Mouse (Mus musculus) activated CD4-positive, CD25-positive, alpha-beta regulatory T cell, adult 4 months (primary cell): ENCODE results near the gene Cnksr3. TPM values are rescaled to one million over a fixed set of nuclear protein-coding genes. Genes with fewer than 3 reads are reported as not detected.

Experiments
- ATAC-seq: one replicate; pipeline ENCODE4 v1.8.0; 2017
- polyA plus RNA-seq, 2 experiments: library from polyadenylated mRNA; unstranded; fragments of 100-300 nt; shearing (Covaris generic); gene quantifications; one replicate each; pipeline ENCODE4 v1.2.1; 2017

Cnksr3 gene
- polyA plus RNA-seq: 1 to 10 TPM; 3.2 to 3.6 TPM

DNA sequence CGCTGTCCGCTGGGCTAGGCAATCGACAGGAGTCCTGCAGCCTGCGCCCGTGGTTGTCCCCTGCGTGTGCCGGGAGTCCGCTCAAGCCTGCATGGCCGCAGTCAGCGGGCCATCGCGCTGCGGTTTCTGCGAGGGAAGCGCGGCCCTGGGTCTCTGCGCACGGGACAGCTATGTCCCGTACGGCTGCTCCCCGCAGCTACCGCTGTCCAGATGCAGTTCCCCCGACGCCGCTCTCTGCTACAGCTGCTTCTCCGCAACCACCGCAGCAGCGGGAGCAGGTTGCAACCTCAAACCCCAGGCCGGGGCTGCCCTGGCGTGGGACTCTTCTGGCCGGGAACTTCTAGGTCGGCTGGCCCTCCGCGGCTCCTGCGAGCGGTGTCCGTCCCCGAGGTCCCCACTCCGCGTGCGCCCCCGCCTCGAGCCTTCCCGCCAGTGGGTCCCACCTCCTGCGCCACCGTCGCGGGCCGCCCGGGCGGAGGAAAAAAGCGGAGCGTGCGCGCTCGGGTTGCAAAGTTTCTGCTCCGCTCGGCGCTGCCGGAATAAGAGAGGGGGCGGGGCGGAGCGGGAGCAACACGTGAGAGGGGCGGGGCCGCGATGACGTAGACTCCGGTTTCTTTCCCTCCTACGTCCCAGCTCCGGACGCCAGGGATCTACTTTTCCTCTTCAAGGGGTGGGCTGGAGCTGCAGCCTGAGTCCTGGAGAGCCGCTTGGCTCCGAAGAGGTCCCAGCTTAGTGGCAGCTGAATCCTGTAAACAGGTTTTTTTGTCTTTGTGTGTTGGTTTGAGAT is at the start of gene Cnksr3:
Cnksr3 (minus strand) TSS at position 542 of the 787 bp plus-strand sequence.
- peak; percentile 67 for ATAC-seq

DNA sequence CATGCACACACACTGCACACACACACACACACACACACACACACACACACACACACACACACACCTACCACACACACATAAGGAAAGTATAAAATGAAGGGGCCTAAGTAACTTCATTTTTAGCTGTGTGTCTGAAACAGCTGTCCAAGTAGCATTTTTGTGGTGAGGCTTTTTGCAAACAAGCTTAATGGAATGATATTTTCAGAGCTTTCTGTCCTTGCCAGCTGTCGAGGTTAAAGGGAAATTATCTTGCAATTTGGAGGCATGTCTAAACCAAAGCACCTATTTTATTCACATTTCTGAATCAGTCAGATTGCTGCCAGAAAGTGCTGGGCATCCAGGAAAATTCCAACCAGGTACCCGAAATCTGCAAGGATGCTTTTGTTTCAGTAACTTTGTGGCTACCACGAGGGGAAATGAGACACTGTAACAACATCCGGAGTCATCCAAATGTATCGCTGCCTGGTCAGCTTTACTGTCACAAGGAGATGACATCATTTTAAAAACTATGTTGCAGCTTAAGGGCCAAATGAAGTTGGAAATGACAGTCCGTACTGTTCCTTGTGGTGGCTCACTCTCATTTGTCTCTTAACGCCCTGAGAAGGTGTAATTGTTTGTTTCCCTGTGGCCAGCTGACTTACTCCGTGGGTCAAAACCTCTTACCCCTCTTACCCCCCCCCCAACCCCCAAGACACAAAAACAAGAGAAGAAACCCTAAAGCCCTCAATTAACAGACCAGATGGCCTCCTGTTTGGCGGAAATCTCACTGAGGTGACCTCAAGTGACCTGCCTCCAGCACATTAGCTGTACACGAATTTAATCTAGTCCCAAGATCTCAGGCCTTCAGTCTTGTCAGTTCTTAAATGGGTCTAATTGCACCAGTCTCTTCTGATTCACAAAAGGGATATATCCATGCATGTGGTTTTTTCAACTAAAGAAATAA is 48.4 kb upstream of the Cnksr3 start:
- ATAC-seq: no peak

- no peak for ATAC-seq
Observed at GRCm38 (mm10) chr10:7258607-7259006, 46.6 kb upstream of the Cnksr3 start.

DNA sequence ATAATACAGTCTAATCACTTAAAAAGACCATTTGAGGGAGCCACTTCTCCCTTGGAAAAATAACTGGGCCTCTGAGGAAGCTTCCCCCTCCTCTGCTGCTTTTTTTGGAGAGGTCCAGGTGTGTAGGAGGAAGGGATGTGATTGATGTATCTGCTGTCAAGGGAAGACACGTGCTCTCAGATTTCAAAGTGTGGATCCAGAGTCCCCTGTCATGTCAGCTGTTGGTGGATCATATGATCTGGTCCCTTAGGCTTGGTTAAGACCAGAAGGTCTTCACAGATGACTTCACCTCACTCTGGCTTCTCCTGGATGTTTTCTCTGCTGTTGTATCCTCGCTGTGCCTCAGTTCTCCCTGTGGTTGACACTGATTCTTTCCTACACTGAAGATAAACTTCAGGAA is 38.4 kb upstream of the Cnksr3 start:
- ATAC-seq: no peak

DNA sequence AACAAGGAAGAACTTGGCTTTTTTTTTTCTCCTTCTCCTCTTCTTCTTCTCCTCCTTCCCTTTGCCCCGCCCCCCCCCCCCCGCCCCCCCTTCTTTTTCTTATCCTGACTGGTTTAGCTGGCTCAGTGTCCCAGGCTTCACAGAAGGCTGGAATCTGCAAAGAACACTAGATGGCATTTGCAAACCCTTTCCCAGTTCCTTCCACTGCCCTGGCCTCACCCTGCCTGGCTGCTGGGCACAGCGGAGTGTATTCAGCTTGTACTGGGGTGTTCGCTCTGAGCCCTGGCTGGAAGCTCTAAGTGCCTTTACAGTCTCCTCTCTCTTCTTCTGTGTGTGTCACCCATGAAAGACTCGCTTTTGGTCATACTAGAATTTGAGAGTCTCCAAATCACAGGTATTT is 22.6 kb upstream of the Cnksr3 start:
- ATAC-seq: no peak

DNA sequence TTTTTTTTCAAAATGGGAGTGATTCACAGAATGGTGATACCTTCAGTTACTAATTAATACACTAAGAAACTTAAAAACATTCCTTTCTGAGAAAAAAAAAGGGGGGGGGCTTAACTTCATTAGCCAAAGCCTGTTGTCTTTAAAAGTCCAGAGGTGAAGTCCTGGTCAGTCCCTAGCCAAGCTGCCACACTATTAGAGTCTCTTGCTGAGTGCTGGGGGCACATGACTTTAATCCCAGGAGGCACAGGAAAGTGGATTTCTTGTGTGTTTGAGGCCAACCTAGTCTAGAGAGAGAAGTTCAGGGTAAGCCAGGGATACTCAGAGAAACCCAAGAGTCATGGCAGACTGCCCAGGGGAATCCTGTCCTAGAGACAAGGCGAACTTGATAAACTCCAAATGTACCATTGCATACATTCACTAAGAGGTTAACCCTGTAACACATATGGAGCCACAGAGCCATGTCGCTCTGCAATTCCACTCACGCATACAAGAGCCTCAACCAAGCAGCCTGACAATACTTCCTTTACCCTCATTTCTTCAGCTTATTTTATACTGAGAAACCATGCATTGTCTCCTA is 5.6 kb upstream of the Cnksr3 start:
- no peak for ATAC-seq

DNA sequence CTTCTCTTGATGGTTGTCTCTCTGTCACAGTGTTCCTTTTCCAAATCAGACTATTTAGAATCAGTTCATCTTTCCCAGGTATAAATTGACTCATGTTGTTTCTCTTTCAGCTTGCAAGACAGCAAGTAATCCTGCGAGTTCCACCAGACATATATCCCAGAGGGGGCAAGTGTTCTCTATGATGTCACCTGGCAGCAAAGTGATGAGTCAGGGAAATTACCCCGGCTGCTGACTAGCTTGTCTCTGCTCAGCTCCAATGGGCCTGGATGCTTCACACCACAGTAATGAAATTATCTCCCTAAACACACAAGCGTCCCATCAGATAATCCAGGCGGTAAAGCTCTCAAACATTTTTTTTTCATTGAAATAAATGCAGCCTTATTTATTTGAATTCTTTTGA is 2.7 kb upstream of the Cnksr3 start:
- no peak for ATAC-seq

GRCm38 (mm10) chr10:7213066-7213630 is 1.1 kb upstream of the Cnksr3 start:
- no peak for ATAC-seq

- peak; percentile 70 for ATAC-seq
Observed at GRCm38 (mm10) chr10:7212537-7212936, 500 bp upstream of the Cnksr3 start.

GRCm38 (mm10) chr10:7210991-7211695 is 894 bp downstream of the Cnksr3 start:
- ATAC-seq: peak; percentile 63

DNA sequence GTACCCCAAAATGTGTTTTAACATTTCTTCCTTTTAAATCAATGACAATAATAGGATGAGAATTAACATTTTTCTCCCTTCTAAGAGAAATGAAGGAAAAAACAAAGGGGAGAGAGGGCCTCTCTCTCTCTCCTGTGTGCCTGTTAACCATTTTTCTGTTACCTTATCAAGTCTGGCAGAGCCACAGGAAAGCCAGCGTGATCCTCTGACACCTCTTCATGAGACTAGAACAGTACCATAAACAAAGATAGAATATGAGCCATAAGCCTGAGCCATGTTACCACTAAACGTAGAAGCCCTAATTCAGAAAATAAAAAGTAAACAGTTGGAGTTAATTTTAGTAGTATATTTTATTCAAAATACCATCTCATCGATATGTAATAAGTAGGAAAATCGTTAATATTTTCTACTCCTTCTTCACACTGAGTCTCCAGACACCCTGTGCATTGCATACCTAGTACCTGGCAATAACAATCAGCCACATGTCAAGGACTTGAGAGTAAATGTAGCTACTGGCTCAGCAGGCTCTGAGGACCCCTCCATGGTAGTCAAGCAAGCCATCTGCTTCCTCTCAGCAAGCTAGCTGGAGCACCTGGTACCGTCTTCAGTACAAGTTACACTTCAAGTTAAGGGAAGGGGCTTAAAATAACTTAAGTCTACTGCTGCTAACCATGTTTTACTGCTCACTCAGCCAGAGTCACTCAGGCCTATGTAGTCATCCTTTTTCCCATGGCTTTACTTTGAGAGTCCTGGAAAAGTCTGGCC is 2.2 kb downstream of the Cnksr3 start:
- ATAC-seq: no peak

DNA sequence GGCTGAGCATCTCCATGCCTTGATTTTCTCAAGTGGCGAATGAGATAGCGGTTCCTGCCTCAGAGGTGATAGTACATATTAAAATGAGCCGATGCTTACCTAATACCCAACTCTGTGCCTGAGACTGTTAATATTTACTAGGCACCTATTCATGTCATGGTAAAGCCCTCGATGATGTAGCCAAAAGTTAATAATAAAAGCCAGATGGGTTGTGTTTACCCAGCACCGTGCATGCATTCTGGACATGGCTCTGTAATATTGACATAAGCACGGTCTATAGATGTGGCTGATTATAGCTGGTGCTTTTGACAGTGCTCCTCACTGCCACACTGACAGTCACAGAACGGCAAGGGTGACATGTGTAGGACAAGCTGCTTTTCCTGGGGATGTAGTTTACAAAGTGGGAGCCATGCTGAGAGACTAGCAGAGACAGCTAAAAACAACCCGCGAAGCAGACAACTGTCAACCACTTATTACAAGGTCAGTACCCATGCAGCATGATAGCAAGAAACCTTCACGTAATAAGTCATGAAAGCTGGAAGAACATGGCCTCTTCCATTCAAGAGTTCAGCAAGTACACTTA is 3.1 kb downstream of the Cnksr3 start:
- ATAC-seq: no peak

DNA sequence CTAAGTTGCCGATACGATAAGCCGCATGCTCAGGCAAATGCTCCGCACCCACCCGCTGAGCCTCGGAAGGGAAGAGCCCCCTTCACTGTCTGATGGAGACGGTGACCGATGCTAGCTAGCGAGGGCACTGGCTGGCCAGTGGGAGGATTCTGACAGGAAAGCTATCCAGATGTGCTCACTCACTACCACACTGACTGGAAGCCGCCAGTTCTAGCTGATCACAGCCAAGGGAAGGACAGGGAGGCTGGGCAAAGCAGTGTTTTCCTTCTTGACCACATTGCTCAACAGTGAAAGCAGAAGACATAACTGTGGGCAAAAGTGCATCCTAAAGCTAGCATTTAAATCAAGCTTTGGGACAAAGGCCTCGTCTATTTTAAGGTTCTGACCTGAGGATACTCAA is 4.7 kb downstream of the Cnksr3 start:
- ATAC-seq: no peak

- no peak for ATAC-seq
Observed at GRCm38 (mm10) chr10:7206571-7206970, 5.5 kb downstream of the Cnksr3 start.

- ATAC-seq: no peak
Observed at GRCm38 (mm10) chr10:7205576-7205975, 6.5 kb downstream of the Cnksr3 start.

GRCm38 (mm10) chr10:7204953-7205352 is 7.1 kb downstream of the Cnksr3 start:
- ATAC-seq: no peak

GRCm38 (mm10) chr10:7202576-7202975 is 9.5 kb downstream of the Cnksr3 start:
- no peak for ATAC-seq

DNA sequence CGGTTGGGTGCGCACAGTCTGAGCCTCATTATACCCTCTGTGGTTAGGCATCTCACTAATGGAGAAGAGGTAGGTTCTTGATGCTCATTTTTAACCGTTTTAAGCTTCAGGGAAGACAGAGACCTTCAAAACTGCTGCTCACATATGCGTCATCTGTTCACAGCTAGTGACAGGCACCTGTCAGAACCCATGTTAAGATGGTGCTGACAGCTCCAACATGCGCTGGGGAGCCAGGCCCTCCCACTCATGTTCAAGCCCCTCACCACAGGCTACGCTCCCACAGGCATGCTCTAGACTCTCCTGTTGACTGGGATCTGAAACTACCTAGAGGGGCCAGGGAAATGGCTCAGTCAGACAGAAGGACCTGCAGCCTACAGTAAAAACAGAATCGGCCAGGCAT is 11.4 kb downstream of the Cnksr3 start:
- no peak for ATAC-seq

GRCm38 (mm10) chr10:7198201-7198600 is 13.8 kb downstream of the Cnksr3 start:
- no peak for ATAC-seq

DNA sequence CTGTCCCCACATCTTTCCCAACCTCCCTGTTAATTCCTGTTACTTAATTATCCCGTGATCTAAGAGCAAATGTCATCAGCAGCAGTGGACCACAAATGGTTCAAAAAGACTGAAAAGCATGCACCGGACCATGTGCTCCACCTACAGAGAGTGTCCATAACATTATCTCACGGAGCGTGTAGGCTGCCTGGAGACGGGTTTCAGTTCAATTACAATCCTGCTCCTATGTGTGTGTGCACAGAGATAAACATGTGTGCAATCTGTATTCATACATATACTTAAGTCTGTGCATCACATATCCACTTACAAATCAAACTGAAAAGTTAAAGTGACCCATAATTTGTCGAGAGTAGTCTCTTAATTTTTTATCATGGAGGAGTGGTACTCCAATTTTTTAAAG is 14.3 kb downstream of the Cnksr3 start:
- ATAC-seq: no peak
